Mouse (Mus musculus) thymus, postnatal 0 days (tissue): ENCODE results near the gene Adam10. TPM values are rescaled to one million over a fixed set of nuclear protein-coding genes. Genes with fewer than 3 reads are reported as not detected.

Source experiments
- DNase-seq: peaks from one replicate; pipeline ENCODE4 v3.0.0-alpha.2; 2015; ENCODE audit warnings: low spot score
- microRNA-seq: library from miRNA; unstranded; fragments of <30 nt; microRNA quantifications from one replicate; pipeline ENCODE4, GENCODE M21; 2016; ENCODE audit warnings: borderline number of aligned reads
- polyA plus RNA-seq: library from polyadenylated mRNA; unstranded; fragments of >200 nt; fragmentation: Nextera tagmentation; extraction: Ambion mirVana; gene quantifications from 2 replicates; pipeline ENCODE4 v1.2.1, GENCODE M21; 2015

The Adam10 gene
- polyA plus RNA-seq, 1 experiment from 2014 or later: 60.4 TPM

DNA sequence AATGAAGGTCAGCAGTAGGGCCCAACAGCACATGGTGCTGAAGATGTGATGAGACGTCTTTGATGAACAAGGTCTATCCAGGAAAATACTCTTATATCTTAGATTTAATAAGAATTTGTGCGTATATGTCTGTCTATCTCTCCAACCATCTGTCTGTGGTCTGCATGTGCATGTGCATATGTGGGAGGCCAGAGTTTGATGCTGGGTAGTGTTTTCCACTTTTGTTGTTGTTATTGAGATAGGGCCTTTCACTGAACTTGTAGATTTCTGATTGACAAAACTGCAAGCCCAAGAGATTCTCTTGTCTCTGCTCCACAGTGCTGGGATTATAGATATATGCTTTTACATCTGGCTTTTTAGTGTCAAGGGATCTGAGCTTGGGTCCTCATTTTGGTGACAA is 96.7 kb downstream of the Adam10 start:
- no peak for DNase-seq

DNA sequence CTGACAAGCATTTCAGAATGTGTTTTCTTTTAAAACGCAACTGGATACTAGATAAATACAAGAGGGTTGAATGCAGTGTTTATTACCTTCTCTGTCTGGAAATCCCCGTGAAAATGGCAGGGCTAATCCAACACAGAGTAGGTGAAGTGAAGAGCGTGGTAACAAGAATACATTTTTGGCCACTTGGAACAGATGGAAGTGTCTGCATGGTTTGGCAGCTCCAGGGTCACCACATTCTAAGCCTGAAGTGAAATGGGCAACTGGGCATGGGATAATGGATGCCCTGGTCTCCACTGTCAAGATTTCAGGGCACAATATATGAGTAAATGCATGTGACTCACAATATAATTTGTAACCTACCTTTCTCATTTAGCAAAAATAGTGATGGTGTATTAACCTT is 103.4 kb downstream of the Adam10 start:
- DNase-seq: no peak

DNA sequence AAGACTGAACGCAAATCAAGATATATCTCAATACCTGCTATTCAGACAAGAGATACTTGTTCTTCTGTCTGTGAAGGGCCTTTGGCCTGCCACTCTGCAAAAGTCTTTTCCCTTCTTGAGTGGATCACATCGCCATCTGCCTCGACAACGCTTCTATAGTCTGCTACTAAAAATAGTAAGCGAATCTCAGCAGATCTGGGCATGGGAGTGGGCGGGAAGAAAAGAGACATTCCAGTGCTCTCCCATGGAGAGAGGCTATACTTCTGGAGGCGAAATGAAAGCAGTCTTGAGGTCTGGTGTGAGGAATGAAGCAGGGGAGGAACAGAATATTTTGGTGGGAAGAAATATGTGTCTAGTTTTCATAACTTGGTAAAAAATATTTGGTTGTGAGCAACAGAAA is 109.9 kb downstream of the Adam10 start:
- no peak for DNase-seq

DNA sequence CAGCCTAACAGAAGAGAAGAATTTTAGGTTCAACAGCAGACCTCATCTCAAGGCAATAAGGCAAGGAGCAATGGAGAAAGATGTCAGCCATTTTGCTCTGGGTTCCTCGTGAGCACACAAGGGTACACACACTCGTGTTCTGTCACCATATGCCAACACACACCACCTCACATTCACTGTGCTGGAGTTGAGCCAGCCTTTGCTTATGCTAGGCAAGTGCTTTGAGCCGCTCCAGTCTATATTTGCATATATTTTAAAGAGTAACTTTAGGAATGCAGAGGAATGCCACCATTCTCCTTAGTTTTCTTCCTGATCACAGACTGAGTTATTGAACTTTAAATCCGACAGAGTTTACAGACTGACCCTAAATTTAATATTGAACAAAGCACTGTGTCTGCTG is 111.8 kb downstream of the Adam10 start:
- no peak for DNase-seq

GRCm38 (mm10) chr9:70794643-70795438 is 116.0 kb downstream of the Adam10 start:
- DNase-seq: no peak

DNA sequence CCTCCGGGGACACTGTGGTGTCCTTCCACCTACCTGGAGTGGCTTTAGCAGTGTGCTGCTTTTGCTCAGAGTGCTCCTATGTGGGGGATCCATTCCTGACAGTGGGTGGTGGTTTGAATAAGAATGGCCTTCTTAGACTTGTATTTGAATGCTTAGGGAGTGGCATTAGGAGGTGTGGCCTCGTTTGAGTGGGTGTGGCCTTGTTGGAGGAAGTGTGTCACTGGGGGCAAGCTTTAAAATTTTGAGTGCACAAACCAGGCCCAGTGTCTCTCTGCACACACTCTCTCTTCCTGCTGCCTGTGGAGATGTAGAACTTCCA is 116.6 kb downstream of the Adam10 start:
- no peak for DNase-seq

GRCm38 (mm10) chr9:70800588-70801315 is 122.0 kb downstream of the Adam10 start:
- no peak for DNase-seq

DNA sequence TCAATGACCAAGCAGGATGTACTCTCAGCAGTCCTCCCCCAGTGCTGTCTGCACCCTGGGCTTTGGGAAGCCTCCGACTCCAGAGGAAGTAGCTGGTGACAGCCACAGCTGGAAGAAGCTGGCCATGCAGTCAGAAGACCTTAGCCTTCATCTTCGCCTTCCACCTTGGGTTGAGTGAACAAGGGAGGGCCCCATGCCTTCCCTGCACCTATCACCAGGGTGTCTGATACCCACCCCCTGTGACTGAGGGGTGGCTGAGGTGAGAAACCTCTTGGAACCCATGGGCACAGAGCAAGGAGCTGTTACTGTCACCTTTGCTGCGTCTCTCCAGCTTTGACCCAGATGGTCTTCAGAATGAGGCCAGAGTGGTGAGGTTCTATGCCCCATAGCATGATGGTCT is 123.0 kb downstream of the Adam10 start:
- DNase-seq: no peak

- no peak for DNase-seq
Observed at GRCm38 (mm10) chr9:70802816-70803215, 124.0 kb downstream of the Adam10 start.

DNA sequence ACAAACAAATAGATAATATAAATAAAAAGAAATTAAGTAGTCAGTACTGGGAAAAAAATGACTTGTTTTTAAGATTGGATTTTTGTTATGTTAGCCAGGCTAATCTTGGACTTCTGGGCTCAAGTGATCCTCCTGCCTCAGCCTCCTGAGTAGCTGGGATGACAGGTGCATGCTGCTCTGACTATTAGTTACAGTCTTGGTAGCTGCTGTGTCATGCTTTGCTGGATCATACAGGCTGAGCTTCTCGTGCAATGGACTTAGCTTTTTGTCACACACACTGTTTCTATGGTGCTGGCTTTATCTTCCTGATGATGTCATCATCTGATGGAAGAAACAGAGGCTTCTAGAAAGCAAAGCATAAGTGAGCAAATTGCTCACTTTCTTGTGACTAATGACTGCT is 127.3 kb downstream of the Adam10 start:
- no peak for DNase-seq

DNA sequence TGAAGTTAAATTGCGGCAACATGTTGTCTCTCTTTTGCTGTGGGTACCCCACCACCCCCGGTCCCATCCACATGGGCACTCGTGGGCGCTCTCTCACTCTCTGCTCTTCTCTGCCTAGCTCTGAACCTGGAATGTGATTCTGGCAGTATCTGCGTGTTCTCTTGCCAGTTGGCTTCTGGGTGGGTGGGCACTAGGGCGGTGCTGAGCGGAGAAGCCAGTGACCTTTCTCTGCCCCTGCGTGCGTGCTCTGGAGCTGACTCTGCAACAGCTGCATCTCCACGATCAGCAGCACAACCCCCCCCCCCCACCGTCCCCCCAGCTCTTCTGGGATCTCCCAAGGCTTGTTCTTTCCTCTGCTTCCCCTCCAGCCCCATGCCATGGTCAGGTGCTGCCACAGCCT is 128.9 kb downstream of the Adam10 start:
- DNase-seq: no peak

- DNase-seq: no peak
Observed at GRCm38 (mm10) chr9:70812551-70812950, 133.8 kb downstream of the Adam10 start.

DNA sequence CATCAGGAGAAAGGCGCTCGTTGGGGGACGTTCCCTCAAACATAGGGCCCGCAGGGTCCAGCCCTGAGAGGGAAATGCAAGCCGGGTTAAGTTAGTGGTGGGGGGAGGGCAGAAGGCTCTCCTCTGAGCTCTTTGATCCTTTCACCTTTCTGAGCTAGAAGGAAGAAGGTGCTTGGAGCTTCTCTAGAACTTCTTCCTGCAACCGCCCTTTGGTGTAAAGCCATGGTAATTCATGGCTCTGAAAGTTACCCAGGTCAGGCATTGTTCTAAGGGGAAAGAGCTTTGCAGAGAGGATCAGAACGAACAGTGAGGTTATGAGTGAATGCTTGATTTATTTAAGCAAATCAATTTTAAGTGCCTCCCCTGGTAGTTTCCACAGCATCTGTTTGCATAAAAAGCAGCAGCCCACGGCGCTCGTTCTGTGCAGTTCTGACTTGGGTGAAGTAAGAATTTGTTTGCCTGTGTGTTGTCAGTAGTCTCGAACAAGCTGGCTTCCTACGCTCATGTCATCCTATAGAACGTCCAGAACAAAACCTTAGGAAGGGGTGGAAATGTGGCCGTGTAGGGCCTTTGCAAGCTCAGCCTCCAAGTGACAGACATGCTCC is 138.0 kb downstream of the Adam10 start:
- DNase-seq: no peak

- DNase-seq: no peak
Observed at GRCm38 (mm10) chr9:70817396-70817795, 138.6 kb downstream of the Adam10 start.

GRCm38 (mm10) chr9:70818739-70819138 is 139.9 kb downstream of the Adam10 start:
- no peak for DNase-seq

- DNase-seq: no peak
Observed at GRCm38 (mm10) chr9:70824103-70824502, 145.3 kb downstream of the Adam10 start.

- DNase-seq: no peak
Observed at GRCm38 (mm10) chr9:70827911-70828310, 149.1 kb downstream of the Adam10 start.

Small RNA genes within 50 kb of the gene (microRNA-seq; reads per million reads assigned to microRNA genes)
- not detected for gene Gm25149

Other genes with a start within 250 kb of the Adam10 start
- gene Rnf111, start 175.3 kb upstream of the Adam10 start, polyA plus RNA-seq: 18.6 and 21.6 TPM in 2 replicates
- 44.9 and 52.3 TPM in 2 replicates for gene Sltm, start 136.2 kb upstream of the Adam10 start, polyA plus RNA-seq
- gene Gm10642, start 22.7 kb upstream of the Adam10 start, polyA plus RNA-seq: 2.7 and 4.2 TPM in 2 replicates
- gene Mindy2, start 21.8 kb upstream of the Adam10 start, polyA plus RNA-seq: 16.1 and 25.1 TPM in 2 replicates